Mouse (Mus musculus): ENCODE measurements at regions not wholly inside any gene's neighbourhood (a gene's known extent, or its start where the extent isn't known, plus 50 kb on each side); places are given as distances from the start of the nearest gene placed in this dataset.

DNA sequence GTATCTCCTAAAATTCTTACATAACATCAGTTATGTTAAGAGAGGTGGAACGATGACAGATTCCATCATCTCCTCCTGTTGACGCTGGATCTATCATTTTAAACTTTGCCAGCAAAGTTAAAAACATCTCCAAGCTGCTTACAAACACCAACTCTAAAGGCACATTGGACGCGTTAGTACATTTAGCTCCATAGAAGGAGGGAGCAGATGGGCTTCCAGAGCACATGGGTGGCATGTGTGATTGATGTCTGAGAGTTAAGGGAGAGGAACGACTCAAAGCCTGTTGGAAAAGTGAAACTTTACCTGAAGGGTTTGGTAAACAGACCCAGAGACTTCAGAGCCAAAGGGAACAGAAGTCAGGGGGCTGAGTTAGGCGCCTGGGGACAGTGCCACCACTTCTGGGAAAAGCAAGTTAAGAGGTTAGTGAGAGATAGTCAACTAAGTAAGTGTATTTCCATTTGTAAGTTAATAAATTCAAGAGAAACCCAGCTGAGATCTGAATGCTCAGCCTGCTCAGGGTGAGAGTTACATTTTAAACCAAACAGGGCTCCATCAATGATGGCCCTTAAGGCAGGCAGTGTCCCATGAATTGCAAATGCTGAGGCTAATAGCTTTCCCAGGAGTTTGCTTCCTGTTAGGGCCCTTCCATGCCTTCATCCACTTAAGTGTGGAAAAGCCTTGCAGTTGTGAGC, 430.3 kb upstream of the Adamts16 start:
- no peaks in the 10 kb centered on the region for H3K4me1 ChIP-seq (ENCODE audit: insufficient read depth)
- H3K27ac ChIP-seq (ENCODE audit: low read depth), result no peak overlapping the region
- no peaks in the 10 kb centered on the region for H3K9me3 ChIP-seq (ENCODE audit: low read length)
- DNase-seq (no peak), ATAC-seq (no peak)
- 61% methylated on average over 6 of the region's 6 CpGs for WGBS (ENCODE audit: insufficient replicate concordance)
- H3K27me3 ChIP-seq (ENCODE audit: insufficient read depth, low read length), result no peaks in the 10 kb centered on the region
- no peaks in the 10 kb centered on the region for H3K36me3 ChIP-seq (replicated peaks; ENCODE audit: insufficient read depth, low read length)
- H3K4me2 ChIP-seq (ENCODE audit: low read depth, low read length), result no peak overlapping the region
- TF ChIP-seq EP300 (IDR thresholded peaks at IDR 0.05; ENCODE audit: low read depth) (no peak), CTCF (IDR thresholded peaks at IDR 0.05; ENCODE audit: low read depth) (no peak)
- H3K4me3 ChIP-seq (ENCODE audit: low read depth, low read length), result no peak overlapping the region
- no peak overlapping the region for H3K9ac ChIP-seq (replicated peaks)

DNA sequence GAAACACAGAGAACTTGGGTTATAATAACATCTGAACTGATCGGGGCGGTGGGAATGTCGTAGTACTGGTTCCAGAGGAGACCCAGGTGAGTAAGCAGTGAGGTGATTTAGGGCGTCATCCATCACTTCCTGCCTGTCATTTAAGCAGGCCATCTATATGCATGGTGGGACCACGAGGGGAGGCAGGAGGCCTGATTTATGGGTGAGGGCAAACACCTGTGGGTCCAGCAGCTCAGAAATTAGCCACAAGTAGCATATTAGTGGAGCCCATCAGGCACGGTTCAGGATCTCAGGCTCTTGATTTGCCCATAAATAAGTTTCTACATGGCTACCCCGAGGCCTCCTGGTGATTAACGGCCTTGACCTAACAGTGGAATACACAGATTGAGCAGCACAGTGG, 428.8 kb upstream of the Adamts16 start:
- no peak for DNase-seq
- ATAC-seq, result no peak
- Histone ChIP-seq H3K4me1 (ENCODE audit: insufficient read depth) (no peaks in the 10 kb centered on the region), H3K27me3 (ENCODE audit: insufficient read depth, low read length) (no peaks in the 10 kb centered on the region), H3K36me3 (replicated peaks; ENCODE audit: insufficient read depth, low read length) (no peaks in the 10 kb centered on the region), H3K9ac (replicated peaks) (no peak overlapping the region), H3K4me3 (ENCODE audit: low read depth, low read length) (no peak overlapping the region), H3K9me3 (ENCODE audit: low read length) (no peaks in the 10 kb centered on the region), H3K4me2 (ENCODE audit: low read depth, low read length) (no peak overlapping the region), H3K27ac (ENCODE audit: low read depth) (no peak overlapping the region)
- WGBS (ENCODE audit: insufficient replicate concordance), result 68% methylated on average over 8 of the region's 8 CpGs
- TF ChIP-seq EP300 (IDR thresholded peaks at IDR 0.05; ENCODE audit: low read depth) (no peak), CTCF (IDR thresholded peaks at IDR 0.05; ENCODE audit: low read depth) (no peak)

DNA sequence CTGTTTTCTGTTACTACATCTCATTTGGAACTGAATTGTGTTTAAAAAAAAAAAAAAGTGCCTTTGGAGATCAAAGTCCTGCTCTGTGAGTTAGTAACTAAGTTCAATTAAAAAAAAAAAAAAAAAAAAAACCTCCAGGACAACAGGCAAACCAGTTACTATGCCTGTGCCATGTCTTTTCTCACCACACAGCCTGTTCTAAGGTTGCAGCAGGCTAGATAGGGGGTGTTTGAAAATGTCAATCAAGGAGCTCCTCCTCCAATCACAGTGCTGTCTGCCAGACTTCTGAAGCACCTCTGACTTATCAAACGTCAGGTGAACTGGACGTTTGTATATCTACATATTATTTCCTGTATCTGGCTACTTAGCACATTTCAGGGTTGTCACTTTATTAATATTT, 427.9 kb upstream of the Adamts16 start:
- Histone ChIP-seq H3K4me1 (ENCODE audit: insufficient read depth) (no peaks in the 10 kb centered on the region), H3K36me3 (replicated peaks; ENCODE audit: insufficient read depth, low read length) (no peaks in the 10 kb centered on the region), H3K4me3 (ENCODE audit: low read depth, low read length) (no peak overlapping the region), H3K27me3 (ENCODE audit: insufficient read depth, low read length) (no peaks in the 10 kb centered on the region), H3K9me3 (ENCODE audit: low read length) (no peaks in the 10 kb centered on the region), H3K9ac (replicated peaks) (no peak overlapping the region), H3K4me2 (ENCODE audit: low read depth, low read length) (no peak overlapping the region), H3K27ac (ENCODE audit: low read depth) (no peak overlapping the region)
- DNase-seq, result no peak
- no peak for ATAC-seq
- 43% methylated on average over 2 of the region's 2 CpGs for WGBS (ENCODE audit: insufficient replicate concordance)
- TF ChIP-seq EP300 (IDR thresholded peaks at IDR 0.05; ENCODE audit: low read depth) (no peak), CTCF (IDR thresholded peaks at IDR 0.05; ENCODE audit: low read depth) (no peak)

DNA sequence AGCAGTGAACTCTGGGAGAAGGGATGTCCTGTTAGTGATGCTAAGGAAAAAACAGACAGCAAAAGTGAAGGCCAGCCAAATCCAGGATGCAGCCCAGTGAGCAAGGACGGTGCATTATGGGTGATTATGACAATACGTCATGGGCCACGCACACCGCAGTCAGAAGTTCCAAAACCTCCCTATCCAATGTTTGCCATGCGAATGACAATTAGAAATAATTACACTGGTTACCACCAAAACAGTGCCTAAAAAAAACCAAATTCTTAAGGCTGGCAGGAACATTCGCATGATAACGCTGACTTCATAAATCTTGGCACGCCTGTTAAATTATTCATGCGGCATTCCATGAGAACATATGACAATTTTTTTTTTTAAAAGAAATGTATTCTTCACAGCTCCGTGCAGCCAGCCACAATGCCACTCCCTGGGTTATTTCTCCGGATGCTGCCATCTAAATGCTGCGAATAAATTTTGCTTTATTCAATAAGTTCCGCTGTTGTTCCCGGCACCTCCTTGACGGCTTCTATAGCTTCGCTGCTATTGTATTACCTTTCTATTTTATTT, 421.8 kb upstream of the Adamts16 start:
- no peak overlapping the region for H3K27ac ChIP-seq (ENCODE audit: low read depth)
- H3K9me3 ChIP-seq (ENCODE audit: low read length), result no peaks in the 10 kb centered on the region
- 88% methylated on average over 16 of the region's 16 CpGs for WGBS (ENCODE audit: insufficient replicate concordance)
- no peaks in the 10 kb centered on the region for H3K4me1 ChIP-seq (ENCODE audit: insufficient read depth)
- H3K36me3 ChIP-seq (replicated peaks; ENCODE audit: insufficient read depth, low read length), result no peaks in the 10 kb centered on the region
- DNase-seq, result no peak
- no peak overlapping the region for H3K4me2 ChIP-seq (ENCODE audit: low read depth, low read length)
- no peak for ATAC-seq
- H3K4me3 ChIP-seq (ENCODE audit: low read depth, low read length), result no peak overlapping the region
- no peak overlapping the region for H3K9ac ChIP-seq (replicated peaks)
- TF ChIP-seq EP300 (IDR thresholded peaks at IDR 0.05; ENCODE audit: low read depth), result no peak
- TF ChIP-seq CTCF (IDR thresholded peaks at IDR 0.05; ENCODE audit: low read depth), result no peak
- H3K27me3 ChIP-seq (ENCODE audit: insufficient read depth, low read length), result no peaks in the 10 kb centered on the region

DNA sequence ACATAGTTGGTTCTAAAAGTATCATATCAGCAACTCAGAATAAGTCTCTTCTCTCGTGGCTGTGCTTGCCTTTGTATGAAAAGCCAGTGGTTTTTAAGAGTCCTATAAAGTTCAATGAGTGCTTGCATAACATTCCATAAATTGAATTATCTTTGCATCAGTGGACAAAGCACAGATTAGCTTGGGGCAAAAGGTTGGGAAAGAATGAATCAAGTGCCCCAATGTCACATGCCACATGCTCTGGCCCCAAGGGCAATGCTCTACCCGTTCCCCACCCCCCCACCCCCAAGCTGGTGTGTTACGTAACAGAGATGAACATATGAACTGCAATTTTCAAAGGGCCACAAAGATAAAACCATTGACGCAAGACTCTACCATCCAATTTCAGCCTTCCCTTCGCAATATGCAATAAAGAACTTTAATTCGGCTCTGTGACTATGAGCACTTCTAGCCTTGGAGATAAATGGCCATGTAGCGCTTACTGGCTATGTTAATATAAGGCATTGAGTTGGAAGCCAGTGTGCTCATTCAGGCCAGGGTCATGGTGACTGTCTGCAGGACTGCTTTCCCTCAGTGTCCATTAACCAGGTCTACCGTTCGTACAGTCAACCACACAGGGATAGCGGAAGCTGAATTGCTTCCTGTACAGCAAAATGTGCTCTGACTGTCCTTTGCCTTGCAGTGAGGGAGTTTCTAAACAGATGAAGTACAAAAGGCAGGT, 421.1 kb upstream of the Adamts16 start:
- no peak for DNase-seq
- Histone ChIP-seq H3K9ac (replicated peaks) (no peak overlapping the region), H3K4me1 (ENCODE audit: insufficient read depth) (no peaks in the 10 kb centered on the region), H3K4me2 (ENCODE audit: low read depth, low read length) (no peak overlapping the region), H3K27me3 (ENCODE audit: insufficient read depth, low read length) (no peaks in the 10 kb centered on the region), H3K4me3 (ENCODE audit: low read depth, low read length) (no peak overlapping the region), H3K9me3 (ENCODE audit: low read length) (no peaks in the 10 kb centered on the region), H3K27ac (ENCODE audit: low read depth) (no peak overlapping the region), H3K36me3 (replicated peaks; ENCODE audit: insufficient read depth, low read length) (no peaks in the 10 kb centered on the region)
- TF ChIP-seq EP300 (IDR thresholded peaks at IDR 0.05; ENCODE audit: low read depth), result no peak
- no peak for TF ChIP-seq CTCF (IDR thresholded peaks at IDR 0.05; ENCODE audit: low read depth)
- 77% methylated on average over 10 of the region's 10 CpGs for WGBS (ENCODE audit: insufficient replicate concordance)
- no peak for ATAC-seq

DNA sequence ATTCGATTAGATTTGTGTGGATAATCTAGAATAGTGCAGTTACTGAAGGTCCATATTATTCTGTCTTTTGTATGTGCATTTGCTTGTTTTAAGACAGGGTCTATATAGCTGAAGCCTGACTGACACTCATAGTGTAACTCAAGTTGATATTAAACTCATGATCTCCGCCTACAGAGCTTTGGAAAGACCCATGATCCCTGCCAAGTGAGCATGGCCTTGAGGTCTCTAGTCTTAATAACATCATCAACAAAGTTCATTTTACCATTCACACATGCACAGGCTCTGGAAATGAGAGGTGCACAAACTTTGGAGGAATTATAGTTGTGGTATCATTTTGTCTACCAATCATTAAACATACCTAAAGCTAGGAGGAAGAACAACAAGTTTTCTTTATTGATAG, 412.4 kb upstream of the Adamts16 start:
- Histone ChIP-seq H3K4me3 (ENCODE audit: low read depth, low read length) (no peak overlapping the region), H3K27ac (ENCODE audit: low read depth) (no peak overlapping the region), H3K4me1 (ENCODE audit: insufficient read depth) (no peaks in the 10 kb centered on the region), H3K36me3 (replicated peaks; ENCODE audit: insufficient read depth, low read length) (no peaks in the 10 kb centered on the region), H3K27me3 (ENCODE audit: insufficient read depth, low read length) (no peaks in the 10 kb centered on the region), H3K9ac (replicated peaks) (no peak overlapping the region), H3K9me3 (ENCODE audit: low read length) (no peaks in the 10 kb centered on the region), H3K4me2 (ENCODE audit: low read depth, low read length) (no peak overlapping the region)
- 75% methylated on average over 2 of the region's 2 CpGs for WGBS (ENCODE audit: insufficient replicate concordance)
- TF ChIP-seq CTCF (IDR thresholded peaks at IDR 0.05; ENCODE audit: low read depth) (no peak), EP300 (IDR thresholded peaks at IDR 0.05; ENCODE audit: low read depth) (no peak)
- DNase-seq, result no peak
- no peak for ATAC-seq

Measured in liver, postnatal 0 days (tissue).